Mouse (Mus musculus) stomach, postnatal 0 days (tissue): ENCODE measurements around the gene Spryd3. TPM values are rescaled to one million over a fixed set of nuclear protein-coding genes. Genes with fewer than 3 reads are reported as not detected.

Source experiments
- ATAC-seq: fragments of 200-750 bp; cut with Nextera tagmentation; 2 replicates; pipeline ENCODE4 v1.8.0; 2017; ENCODE audit not compliant: low FRiP score, low TSS enrichment
- DNase-seq: peaks from one replicate; pipeline ENCODE4 v3.0.0-alpha.2; 2016; ENCODE audit warnings: low spot score
- H3K27ac ChIP-seq: fragments of 300-500 bp; sonication (generic); replicated peaks from 2 replicates; pipeline ENCODE4 v1.5.1; 2014; ENCODE audit warnings: mild to moderate bottlenecking, control low read depth
- H3K27me3 ChIP-seq: fragments of 300-500 bp; sonication (generic); 2 replicates; pipeline ENCODE4 v1.6.1; 2014; ENCODE audit warnings: low read length; ENCODE audit not compliant: control insufficient read depth, insufficient read depth
- H3K36me3 ChIP-seq: fragments of 300-500 bp; sonication (generic); 2 replicates; pipeline ENCODE4 v1.6.1; 2014; ENCODE audit warnings: low read length, mixed read lengths; ENCODE audit not compliant: control insufficient read depth, insufficient read depth
- H3K4me1 ChIP-seq: fragments of 300-500 bp; sonication (generic); replicated peaks from 2 replicates; pipeline ENCODE4 v1.6.1; 2014; ENCODE audit warnings: antibody characterized with exemption; ENCODE audit not compliant: control insufficient read depth, insufficient read depth
- H3K4me2 ChIP-seq: fragments of 300-500 bp; sonication (generic); replicated peaks from 2 replicates; pipeline ENCODE4 v1.6.1; 2014; ENCODE audit warnings: low read depth, mild to moderate bottlenecking, control low read depth, moderate library complexity
- H3K4me3 ChIP-seq: fragments of 300-500 bp; sonication (generic); 2 replicates; pipeline ENCODE4 v1.5.1; 2014; ENCODE audit warnings: low read depth, low read length, control low read depth
- H3K9ac ChIP-seq: fragments of 300-500 bp; sonication (generic); 2 replicates; pipeline ENCODE4 v1.6.1; 2014; ENCODE audit warnings: mild to moderate bottlenecking, low read length, control low read depth, mixed read lengths
- H3K9me3 ChIP-seq: fragments of 300-500 bp; sonication (generic); 2 replicates; pipeline ENCODE4 v1.6.1; 2016; ENCODE audit warnings: low read length; ENCODE audit not compliant: control insufficient read depth
- CTCF ChIP-seq: IDR thresholded peaks from 2 replicates; pipeline ENCODE4 v1.5.1; 2016; ENCODE audit warnings: antibody characterized with exemption, low read depth, mild to moderate bottlenecking, moderate library complexity
- EP300 ChIP-seq: optimal IDR thresholded peaks from 2 replicates; pipeline ENCODE3; 2016; ENCODE audit warnings: antibody characterized with exemption
- WGBS: fragments of 180-500 bp; shearing (Covaris S2); extraction: QIAGEN DNeasy Blood & Tissue Kit; methylation state at CpG from one replicate; pipeline ENCODE4 v1.1.7; 2014; 5-methylcytosine and 5-hydroxymethylcytosine counted together
- polyA plus RNA-seq: library from polyadenylated mRNA; unstranded; fragments of >200 nt; fragmentation: Nextera tagmentation; extraction: Ambion mirVana; gene quantifications from 2 replicates; pipeline ENCODE4 v1.2.1, GENCODE M21; 2015

Spryd3 gene
- polyA plus RNA-seq, 1 experiment from 2014 or later, result 28.5 TPM

DNA sequence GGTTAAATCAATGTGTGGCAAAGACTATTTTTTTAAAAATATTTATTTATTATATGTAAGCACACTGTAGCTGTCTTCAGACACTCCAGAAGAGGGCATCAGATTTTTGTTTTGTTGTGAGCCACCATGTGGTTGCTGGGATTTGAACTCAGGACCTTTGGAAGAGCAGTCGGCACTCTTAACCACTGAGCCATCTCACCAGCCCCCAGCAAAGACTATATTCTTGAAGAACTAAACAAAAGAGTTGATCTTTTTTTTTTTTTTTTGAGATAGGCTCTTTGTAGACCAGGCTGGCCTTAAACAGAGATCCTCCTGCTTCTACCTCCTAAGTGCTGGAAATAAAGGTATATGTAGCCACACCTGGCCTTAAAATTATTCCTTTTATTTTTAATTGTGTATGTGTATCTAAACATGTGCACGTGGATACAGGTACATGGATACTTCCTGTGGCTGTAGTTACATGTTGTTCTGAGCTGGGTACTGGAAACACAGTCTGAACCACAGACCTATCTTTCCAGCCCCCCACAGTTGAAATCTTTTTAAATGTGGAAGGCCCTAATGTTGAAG, 58.8 kb downstream of the Spryd3 start:
- Histone ChIP-seq H3K4me1 (0 out of 2 replicates have a peak, but pooled peaks cover 2% of the 10 kb centered on the region), H3K9me3 (no peaks in the 10 kb centered on the region), H3K36me3 (no peaks in the 10 kb centered on the region), H3K4me3 (no peak overlapping the region), H3K27me3 (no peaks in the 10 kb centered on the region), H3K27ac (no peak overlapping the region), H3K4me2 (no peak overlapping the region), H3K9ac (no peak overlapping the region)
- no peak for DNase-seq
- WGBS, result 75% methylated on average over 2 of the region's 2 CpGs
- TF ChIP-seq CTCF, result no peak
- no peak for TF ChIP-seq EP300
- ATAC-seq, result no peak

DNA sequence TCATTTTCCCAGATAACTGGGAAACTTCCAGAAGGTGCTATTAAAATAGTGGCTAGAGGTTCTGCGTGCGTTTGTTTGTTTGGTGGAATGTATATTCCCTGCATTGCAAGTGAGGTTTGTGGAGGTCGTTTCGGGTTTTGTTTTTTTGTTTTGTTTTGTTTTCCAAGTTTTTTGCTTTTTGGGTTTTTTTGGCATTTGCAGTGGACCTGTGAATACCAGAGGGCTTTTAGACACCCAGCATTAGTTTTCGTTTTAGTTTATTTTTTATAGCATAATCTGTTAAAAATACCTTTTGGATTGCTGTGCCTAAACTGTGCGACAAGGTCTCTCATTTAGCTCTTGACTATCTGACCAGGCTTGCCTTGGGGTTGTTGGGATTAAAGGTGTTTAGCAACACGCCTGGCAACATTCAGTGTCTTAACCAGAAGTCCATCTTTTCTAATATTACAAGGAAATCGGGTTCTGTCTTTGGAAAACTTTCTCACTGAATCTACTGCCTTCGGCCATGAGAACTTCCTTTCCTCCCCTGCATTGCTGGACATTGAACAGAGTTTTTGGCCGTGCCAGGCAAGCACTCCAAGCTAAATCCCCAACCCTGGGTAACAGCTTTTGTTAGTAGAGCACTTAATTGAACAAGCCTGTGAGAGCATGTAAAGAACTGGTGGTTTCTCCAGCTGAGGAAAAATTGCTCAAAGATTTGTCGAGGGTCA, 61.0 kb downstream of the Spryd3 start:
- H3K9ac ChIP-seq, result peak overlapping the region; percentile 41
- H3K4me1 ChIP-seq, result 0 out of 2 replicates have a peak, but pooled peaks cover 2% of the 10 kb centered on the region
- TF ChIP-seq CTCF (no peak), EP300 (no peak)
- H3K27me3 ChIP-seq, result no peaks in the 10 kb centered on the region
- H3K4me3 ChIP-seq, result peak overlapping the region; percentile 94
- WGBS, result 4% methylated on average over 11 of the region's 11 CpGs
- H3K27ac ChIP-seq, result no peak overlapping the region
- H3K9me3 ChIP-seq, result no peaks in the 10 kb centered on the region
- DNase-seq (no peak), ATAC-seq (no peak)
- H3K4me2 ChIP-seq, result peak overlapping the region; percentile 67
- no peaks in the 10 kb centered on the region for H3K36me3 ChIP-seq

DNA sequence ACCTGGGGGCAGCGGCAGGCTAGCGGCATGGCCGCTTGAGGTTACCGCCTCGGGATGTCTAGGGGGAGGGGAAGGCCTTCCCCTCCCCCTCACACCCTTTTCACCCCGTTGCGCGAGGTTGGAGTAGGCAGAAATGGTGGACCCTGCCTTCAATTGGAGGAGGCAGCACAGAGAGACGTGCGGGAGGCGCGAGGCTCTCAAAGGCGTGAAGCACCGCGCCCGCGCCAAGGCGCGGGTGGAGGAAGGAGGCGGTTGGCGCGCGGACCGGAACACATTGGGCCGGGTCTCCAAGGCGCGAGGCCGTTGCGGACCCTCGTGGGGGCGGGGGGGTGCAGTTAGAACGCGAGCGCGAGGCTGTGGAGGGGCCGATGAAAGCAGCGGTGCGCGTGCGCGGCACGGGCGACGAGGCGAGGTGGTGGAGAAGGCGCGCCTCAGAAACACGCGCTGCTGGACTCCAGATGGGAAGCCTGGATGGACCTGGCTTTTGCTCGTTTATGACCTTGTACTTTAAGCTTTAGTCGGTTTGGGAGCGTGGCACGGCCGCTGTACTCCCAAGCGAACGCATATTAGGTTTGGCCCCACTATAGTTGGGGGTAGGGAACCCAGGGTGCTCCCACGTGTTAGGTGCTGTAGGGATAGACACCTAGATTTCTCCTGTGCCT, 61.8 kb downstream of the Spryd3 start:
- Histone ChIP-seq H3K36me3 (no peaks in the 10 kb centered on the region), H3K4me1 (0 out of 2 replicates have a peak, but pooled peaks cover 2% of the 10 kb centered on the region), H3K4me2 (peak overlapping the region; percentile 67), H3K27me3 (no peaks in the 10 kb centered on the region), H3K4me3 (peak overlapping the region; percentile 94), H3K9me3 (no peaks in the 10 kb centered on the region), H3K9ac (peak overlapping the region; percentile 94), H3K27ac (peak overlapping the region; percentile 96)
- peak; percentile 43 for ATAC-seq
- DNase-seq, result peak; percentile 69
- TF ChIP-seq CTCF, result no peak
- TF ChIP-seq EP300, result peak; percentile 81
- WGBS, result under 1% methylated on average over 55 of the region's 57 CpGs

DNA sequence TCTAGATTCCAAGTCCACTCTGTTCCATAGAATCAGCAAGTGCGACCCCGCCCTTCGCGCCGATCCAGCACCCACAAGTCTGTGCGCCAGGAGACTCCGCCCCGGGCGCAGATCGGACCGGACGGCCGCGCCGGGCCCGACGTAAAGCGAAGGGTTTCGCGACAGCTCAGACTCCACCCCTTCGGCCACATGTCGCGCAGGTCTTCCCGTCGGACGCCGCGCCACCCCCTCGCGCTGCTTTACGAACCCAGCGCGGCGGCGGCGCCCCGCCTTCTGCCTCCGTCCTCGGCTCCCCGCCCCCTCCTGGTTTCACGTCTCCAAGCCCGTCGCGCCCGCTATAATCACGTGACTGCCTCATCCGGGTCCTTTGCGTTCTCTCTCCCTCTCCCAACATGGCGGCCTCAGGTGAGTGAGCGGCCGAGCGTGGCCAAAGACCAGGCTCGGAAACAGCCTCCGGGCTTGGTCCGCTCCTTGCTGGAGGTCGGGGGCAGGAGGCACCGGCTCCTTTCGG, 62.4 kb downstream of the Spryd3 start, which contains the start of gene Eif4b:
TSS of gene Eif4b (plus strand) at position 215 of the 511 bp plus-strand sequence.
- peak; percentile 96 for ATAC-seq
- WGBS, result under 1% methylated on average over 58 of the region's 58 CpGs
- H3K27ac ChIP-seq, result peak within 1 kb of the TSS; percentile 96
- H3K36me3 ChIP-seq, result no peaks in the 10 kb centered on the region
- H3K4me2 ChIP-seq, result peak within 1 kb of the TSS; percentile 67
- peak; percentile 45 for TF ChIP-seq CTCF
- no peak for TF ChIP-seq EP300
- DNase-seq, result peak; percentile 100
- no peaks in the 10 kb centered on the region for H3K9me3 ChIP-seq
- peak within 1 kb of the TSS; percentile 94 for H3K4me3 ChIP-seq
- H3K27me3 ChIP-seq, result no peaks in the 10 kb centered on the region
- peak within 1 kb of the TSS; percentile 94 for H3K9ac ChIP-seq
- H3K4me1 ChIP-seq, result 0 out of 2 replicates have a peak, but pooled peaks cover 2% of the 10 kb centered on the region

DNA sequence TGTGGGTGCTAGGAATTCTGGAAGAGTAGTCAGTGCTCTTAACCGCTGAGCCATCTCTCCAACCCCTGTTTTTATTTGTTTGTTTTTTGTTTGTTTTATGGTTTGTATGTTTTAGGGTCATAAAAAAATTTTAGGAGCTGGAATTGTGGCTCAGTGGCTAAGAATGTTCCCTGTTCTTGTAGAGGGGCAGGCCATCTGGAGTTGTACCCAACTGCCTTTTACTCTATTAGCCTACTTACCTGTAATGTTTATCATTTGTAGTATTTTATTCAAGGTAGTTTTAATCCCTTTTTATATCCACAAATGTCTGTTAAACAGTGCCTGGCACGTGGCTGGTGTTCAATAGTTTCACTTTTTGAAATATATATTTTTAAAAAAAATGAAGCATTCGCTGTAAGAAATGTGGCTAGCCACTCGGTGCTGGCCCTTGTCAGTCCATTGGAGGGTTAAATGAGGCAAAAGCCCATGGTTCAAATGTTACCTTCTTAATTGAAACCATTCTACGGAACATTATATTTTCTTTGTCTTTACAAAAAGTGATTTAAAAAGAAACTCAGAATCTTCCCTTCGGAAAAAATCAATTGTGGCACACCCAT, 63.0 kb downstream of the Spryd3 start:
- no peaks in the 10 kb centered on the region for H3K36me3 ChIP-seq
- 0 out of 2 replicates have a peak overlapping the region, but pooled peaks have one; percentile 23 for H3K9ac ChIP-seq
- no peaks in the 10 kb centered on the region for H3K9me3 ChIP-seq
- H3K27me3 ChIP-seq, result no peaks in the 10 kb centered on the region
- H3K4me3 ChIP-seq, result peak overlapping the region; percentile 94
- DNase-seq (no peak), ATAC-seq (peak; percentile 5; the same call in 1 of the 2 replicates)
- H3K4me2 ChIP-seq, result peak overlapping the region; percentile 51
- no peak for TF ChIP-seq EP300
- no peak for TF ChIP-seq CTCF
- WGBS, result 14% methylated on average over 6 of the region's 6 CpGs
- peak overlapping the region; percentile 69 for H3K27ac ChIP-seq
- H3K4me1 ChIP-seq, result 0 out of 2 replicates have a peak, but pooled peaks cover 2% of the 10 kb centered on the region
